Mouse (Mus musculus) lung, postnatal 25 days (tissue): ENCODE measurements at regions not wholly inside any gene's neighbourhood (a gene's known extent, or its start where the extent isn't known, plus 50 kb on each side); places are given as distances from the start of the nearest gene placed in this dataset.

Source experiments
- DNase-seq: peaks from one replicate; pipeline ENCODE4 v3.0.0; 2022; ENCODE audit warnings: low spot score

DNA sequence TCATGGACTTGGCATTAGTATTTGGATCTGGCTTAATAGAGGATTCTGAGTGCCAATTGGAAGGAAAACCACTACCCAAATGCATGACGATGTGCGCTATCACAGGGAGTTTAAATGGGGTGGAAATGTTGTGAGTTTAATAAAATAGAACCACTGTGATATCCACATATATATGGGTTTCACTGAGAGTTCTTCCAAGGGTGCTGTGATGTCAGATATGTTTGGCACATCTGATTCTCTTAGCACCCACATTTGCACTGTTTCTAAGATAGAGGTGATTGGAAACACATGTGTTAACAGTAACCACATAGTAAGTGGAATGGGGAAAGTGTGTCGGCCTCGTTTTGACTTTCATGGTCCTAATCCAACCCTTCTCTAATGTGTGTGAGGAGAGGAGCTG, 189.7 kb upstream of the 1810046K07Rik start:
- DNase-seq = no peak

DNA sequence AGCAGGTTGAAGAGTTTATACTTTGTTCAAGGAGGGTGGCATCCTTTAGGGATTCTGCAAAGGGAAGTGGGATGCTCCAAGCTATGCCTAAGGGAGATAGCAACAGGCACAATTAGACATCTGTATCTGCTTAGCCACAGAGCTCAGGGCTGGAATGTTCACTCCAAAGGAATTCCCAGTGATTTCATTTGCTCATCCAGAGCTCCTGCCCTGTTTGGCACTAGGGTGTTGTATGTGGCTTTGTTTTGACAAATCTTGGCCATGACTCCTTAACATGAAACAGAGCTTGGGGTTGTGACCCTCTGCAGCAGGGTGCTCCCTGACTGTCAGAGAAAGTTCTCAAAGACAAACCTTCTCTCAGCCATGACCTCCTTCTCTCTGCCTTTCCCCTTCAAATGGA, 194.8 kb upstream of the 1810046K07Rik start:
- DNase-seq = no peak

DNA sequence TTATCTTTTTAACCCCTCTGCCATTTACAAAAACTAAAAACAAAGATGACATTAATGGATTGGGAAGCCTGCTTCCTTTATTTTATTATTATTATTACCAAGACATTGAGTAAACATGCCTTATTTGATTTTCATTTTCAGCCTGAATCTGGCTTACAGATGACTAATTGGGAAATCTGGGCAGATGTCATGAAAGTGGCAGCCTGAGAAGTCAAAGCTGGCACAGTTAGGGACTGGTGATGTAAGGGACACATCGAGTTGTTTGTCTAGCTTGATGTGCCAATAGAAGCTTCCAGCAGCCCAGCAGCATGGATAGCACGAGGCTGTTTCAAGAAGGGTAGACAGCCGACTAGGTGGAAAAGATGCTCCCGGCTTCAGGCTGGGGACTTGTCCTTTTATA, 197.2 kb upstream of the 1810046K07Rik start:
- peak; percentile 5 for DNase-seq

DNA sequence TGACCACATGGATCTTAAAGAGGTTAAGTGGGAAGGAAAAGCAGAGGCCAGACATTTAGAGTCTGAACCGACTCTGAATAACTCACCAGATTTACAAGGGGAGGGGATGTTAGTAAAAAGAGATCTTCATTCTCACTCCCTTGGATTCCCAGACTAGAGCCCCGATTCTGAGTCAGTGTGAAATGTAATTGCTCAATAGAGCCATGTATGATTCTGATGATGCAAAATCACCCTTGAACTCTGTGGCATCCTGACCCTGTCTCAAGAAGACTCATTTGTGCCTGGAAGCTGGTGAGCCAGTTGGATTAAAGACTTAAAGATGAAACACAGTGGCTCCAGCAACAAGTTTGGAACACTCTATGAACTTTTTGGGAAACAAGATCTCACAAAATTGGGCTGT, 210.2 kb upstream of the 1810046K07Rik start:
- no peak for DNase-seq

DNA sequence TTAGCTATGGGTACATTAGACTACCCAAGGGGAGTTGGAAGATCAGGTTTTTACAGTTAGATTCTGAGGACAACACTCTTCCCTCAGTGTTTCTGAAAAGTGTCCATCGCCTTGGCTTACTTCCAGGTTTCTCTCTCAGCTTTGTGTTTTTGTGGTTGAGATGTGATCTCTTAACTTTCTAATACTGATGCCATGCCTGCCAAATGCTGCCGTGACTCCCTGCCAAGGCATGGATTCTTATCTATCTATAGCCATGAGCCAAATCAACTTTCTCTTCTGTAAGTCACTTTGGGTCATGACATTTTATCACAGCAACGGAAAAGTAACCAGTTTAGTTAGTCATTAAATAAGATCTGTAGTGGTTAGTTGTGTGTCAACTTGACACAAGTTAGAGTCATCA, 213.2 kb upstream of the 1810046K07Rik start:
- no peak for DNase-seq

DNA sequence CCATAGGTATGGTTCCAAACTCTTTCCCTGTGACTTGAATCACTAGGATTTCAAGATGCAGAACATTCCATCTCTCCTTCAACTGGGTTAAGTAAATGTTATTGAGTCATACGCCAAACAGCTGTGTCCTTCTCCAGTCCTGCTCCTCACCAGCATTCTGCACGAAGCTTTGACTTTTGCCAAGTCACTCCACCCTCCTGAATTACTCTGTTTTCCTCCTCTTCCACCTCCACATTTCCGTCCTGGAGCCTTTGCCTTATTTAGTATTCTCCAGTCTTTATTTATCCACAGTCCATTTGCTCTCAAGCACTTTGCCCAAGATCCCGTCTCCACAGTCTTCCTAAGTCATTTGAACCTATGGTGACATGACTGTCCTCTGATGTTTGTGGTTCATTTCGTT, 193.1 kb upstream of the Arhgap20 start:
- no peak for DNase-seq

DNA sequence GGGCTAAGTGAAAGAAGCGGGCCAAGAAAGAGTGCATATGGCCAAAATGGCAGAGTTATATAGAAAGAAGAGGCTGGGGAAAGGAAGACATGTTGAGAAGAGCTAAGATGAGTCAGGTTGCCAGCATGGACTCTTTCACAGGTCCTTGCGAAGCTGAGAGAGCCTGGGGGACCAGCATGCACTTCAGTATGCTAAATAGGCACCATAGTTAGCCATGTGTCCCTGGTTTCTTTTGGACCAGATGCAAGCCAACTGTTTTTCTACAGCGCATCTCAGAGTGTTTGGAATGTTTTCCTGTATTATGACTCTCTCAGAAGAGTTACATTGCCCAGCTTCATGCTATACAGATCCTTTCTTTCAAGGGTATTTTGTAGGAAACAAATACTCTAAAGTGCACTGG, 183.5 kb upstream of the Arhgap20 start:
- no peak for DNase-seq

DNA sequence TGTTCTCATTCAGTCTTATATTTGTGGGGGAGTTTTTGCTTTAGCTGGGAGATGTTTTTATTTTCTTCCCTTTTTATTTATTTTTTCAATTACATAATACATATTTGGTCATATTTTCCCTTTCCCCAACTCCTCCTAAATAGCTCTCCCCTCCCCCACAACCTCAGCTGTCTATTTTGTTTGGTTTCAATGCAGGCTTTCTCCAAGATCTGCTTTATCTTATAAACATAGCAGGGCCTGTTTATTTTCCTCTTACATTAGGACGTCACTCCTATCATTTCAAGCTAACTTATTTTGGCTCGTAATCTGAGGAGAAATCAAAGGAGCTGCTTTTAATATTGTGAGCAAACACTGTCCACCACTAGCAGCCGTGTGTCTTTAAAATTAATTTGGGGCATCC, 171.4 kb upstream of the Arhgap20 start:
- DNase-seq = peak; percentile 31

DNA sequence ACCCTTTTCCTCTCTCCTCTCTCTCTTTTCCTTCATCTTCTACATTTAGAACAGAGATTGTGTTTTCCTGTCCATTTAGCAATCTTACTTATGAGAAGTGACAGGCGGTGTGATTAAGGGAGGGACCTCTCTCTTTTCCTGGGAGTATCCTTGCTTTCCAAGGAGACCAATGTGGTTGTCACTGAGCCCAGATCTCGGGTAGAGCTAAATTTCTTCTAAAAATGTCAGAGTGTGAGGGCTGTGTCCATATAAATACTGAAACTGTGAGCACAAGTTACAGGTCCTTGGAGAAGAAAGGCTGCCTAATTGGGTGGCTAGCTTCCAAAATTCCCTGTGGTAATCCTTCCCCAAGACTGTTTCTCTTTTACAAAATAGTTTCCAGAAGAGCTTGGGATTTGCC, 166.4 kb upstream of the Arhgap20 start:
- no peak for DNase-seq

DNA sequence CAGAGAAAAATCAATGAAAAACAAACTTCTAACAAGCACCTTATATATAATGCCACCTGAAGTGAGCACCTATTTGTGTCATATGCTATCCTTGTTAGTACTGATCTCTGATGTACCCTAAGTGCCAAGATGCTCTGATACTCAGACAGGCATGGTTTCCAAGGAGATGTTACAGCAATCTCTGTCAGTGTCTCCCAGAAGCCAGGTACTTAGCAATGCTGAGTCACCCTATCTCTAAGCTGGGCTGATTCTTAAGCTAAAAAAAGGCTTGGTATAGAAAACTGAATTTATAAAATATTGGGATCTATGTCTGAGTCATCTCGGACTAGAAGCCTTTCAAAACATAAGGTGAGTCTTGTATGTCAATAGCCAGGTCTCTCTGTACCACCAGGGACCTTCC, 157.0 kb upstream of the Arhgap20 start:
- DNase-seq = no peak

DNA sequence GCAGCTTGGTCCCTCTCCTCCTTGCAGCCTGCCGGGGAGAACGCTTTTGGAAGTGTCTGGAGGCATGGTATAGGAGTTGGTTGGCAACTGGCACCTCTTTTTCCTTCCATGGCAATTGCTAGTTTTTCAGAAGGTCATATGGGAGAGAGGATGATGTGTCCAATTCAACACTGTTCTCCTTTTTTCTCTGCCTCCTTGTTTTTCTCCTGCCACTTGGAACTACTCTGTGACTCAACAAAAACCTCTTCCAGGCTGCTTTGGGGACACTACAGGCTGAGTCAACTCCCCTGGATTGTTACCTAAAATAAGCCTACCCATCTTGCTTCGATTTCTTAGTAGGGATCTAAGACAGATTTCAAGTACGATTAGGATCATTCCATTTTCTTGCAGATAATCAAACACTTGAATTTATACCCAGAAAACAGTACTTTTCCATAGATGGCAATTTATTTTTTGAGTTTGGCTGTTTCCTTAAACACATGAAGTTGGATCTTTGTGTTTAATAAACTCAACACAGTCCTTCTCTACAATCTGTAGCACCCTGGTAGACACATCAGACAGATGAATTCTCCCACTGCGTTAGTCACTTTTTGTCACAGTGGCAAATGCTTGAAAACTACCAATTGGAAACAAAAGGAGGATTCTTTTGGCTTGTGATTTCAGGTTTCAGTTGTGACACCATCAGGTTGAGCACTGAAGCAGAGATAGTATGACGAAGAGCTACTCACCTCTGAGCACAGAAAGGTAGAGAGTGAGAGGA, 156.3 kb upstream of the Arhgap20 start:
- DNase-seq = no peak

DNA sequence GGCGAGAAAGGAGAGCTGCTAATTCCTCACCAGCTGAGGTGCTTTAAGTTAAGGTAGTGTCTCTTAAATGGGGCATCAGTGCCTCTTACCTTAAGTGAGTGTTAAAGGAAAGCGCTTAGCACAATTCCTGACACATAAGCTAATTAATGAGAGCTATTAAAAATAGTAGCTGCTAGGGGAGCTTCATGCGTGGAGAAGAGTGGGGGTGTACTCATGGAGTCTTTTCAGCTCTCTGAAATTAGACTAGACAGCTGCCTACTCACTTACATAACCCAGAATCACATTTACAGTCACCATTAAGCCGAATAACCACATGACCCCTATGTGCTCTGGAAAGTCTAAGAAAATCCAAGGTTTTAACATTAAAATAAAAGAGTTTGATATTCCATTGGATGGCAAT, 139.0 kb upstream of the Arhgap20 start:
- no peak for DNase-seq

DNA sequence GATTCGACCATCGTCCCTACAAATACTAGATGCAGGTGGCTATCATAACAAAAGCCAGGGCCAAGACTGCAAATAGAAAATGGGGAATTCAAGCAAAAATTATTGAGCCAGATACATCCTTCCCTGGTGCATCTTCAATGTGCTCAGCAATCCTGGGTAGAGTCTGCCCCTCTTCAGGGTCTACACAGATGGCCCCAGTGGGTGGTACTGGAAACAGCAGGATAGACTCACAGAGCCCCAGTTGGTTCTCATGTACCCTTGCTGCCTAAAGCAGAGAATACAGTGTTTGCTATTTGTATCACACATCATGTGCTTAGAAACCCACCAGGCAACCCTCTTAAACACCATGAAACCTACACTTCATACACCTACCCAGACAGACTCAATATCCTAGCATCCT, 129.0 kb upstream of the Arhgap20 start:
- no peak for DNase-seq

DNA sequence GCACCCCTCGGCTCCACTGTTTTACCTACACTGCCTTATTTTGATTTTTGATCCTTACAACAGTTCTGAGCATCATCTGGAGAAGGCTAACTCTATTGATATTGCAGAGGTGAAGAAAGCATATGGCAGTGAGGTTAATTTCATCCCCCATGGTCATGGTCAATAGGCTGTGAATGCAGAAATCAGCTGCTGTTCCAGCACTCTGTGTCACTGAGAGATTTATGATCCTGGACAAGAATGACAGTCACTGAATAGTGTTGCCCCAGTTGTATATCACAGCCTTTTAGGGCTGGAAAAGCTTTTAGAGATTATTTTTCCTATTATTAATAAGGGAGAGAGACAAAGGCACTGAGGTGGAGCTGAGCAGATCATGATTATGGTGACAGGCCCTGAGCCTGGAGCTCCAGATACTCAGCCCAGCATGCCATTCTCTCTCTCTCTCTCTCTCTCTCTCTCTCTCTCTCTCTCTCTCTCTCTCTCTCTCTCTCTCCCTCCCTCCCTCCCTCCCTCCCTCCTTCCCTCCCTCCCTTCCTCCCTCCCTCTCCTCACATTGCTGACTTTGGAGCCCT, 128.5 kb upstream of the Arhgap20 start:
- no peak for DNase-seq

DNA sequence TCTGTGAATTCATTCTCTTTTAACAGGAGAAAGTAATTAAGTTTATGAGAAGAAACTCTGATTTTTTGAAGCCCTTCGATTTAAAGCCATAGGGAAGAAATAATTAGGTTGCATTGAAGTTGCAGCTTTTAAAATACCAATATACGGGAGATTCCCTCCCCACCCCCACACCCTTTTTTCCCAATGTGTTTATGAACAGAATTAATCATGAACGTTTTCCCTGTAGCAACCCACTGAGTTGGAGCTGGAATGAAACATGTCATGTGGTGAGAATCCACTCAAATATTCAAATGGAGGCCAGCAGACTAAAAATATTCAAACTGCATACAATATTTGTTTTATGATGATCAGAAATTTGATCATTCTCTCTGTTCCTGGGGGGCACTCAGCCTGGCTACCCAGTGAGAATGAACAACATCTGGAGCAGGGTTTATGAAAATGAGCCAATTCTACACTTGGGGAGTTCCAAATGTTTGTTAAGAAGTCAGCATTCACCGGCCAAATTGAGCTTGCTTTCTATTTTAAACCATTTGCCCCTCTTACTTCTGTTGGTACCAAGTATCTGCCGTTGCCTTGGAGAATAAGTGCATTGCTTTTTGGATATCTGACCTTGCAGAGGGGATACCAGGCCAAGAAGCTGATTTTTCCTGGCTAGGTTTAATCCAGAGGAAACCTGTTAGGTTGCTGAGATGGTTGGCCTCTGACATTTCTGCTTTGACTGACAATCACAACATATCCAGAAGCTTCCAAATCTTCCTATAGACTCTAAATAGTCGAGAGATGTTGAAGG, 127.8 kb upstream of the Arhgap20 start:
- DNase-seq = no peak

DNA sequence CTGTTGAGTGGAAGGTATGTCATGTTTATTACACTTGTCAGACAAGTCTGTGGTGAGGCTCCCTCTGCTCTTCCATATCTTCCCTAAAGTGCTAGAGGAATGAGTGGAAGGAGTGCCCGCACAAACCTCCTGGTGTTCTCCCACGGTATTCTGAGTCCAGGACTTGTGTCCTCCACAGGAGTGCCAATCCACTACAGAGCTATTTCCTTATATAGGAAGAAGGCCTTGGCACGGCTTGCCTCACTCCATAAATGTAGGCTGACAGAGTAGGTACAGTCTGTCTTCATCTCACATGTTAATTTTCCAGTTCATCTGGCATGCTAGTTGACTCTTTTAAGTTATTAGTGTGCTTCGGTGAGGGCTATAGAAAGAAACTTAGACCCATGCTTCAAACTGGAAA, 123.4 kb upstream of the Arhgap20 start:
- DNase-seq = no peak

DNA sequence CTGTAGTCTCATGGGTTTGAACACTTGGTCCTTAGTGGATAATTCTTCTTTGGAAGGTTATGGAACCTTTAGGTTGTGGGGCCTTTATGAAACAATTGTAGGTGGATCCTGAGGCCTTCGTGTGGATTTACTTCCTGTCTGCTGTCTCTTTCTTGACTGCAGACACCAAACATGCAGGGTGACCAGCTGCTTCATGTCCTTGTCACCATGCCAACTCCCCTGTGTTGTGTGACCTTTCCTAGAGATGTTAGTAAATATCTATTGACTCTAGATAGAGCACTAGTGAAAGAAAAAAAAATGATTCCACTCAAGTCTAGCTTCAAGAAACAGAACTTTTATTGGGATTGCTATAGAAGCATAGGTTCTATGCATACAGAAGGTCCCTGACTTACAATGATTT, 119.7 kb upstream of the Arhgap20 start:
- DNase-seq = no peak

DNA sequence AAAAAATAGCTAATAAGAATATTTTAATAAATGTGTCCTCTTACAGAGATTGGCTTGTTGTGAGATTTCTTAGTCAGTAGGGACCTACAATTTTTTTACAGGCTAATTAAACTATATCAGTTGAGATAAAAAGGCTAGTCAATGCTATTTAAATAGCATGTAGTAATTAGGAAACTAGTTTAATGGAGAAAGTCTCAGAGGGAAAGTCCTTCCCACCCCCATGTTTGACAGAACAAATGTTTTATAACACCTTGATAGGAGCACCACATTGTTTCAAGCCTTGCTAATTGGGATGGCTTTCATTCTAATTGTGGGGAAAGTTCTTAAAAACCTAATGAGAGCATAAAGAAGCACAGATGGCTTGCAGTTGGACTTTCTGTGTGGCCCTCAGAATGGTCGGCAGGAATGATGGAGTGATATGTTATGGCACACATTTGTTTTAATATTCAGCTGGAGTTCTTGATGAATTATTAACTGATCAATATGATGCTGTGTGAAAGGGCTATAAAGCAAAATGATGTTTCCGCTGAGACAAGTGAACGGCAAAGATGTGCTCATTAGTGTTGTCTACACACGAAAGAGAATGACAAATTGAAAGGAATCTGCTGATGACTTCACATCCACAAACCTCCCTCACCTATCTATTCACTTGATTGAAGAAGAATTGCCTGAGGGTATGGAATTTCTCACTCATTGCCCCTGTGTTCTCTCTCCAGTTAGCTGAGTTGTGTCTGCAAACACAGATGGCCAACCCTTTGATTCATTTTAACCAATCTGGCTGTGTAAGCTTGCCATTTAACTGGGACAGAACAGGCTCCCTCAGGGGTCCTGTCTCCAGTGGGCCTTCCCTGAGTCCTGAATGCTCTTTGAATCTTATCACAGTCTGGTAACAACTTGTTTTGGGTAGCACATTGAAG, 111.5 kb upstream of the Arhgap20 start:
- DNase-seq = no peak

DNA sequence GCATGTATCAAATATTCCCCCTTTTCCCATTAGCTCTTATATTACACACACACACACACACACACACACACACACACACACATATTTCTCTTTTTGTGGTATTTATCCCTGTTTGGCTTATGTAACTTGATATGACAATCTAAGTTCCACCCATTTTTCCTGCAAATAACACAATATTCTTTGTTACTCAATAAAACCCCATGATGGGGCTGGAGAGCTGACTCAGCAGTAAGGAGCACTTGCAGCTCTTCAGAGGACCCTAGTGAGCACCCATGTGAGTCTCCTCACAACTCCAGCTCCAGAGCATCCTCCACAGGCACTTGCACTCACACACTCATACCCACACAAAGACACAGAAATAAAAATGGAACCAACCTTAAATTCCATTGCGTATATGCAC, 110.5 kb upstream of the Arhgap20 start:
- DNase-seq = no peak

DNA sequence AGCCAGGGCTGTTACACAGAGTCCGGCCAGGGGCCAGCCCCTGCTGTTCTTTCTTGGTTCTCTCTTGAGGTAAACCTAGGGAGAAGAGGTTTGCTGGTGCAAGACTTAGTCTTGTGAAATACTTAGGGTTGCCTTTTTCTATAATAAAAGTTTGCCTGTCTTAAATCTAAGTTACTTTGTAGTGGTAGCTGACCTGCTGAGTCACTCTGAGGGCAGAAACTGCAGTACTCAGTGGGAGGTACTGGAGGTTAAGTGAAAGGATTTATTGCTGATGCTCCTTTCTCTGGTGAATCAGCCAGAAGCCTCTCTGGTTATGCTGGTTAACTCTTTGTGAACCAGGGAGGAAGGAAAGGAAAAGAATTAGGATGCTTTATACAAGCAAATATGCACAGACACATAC, 107.3 kb upstream of the Arhgap20 start:
- no peak for DNase-seq

DNA sequence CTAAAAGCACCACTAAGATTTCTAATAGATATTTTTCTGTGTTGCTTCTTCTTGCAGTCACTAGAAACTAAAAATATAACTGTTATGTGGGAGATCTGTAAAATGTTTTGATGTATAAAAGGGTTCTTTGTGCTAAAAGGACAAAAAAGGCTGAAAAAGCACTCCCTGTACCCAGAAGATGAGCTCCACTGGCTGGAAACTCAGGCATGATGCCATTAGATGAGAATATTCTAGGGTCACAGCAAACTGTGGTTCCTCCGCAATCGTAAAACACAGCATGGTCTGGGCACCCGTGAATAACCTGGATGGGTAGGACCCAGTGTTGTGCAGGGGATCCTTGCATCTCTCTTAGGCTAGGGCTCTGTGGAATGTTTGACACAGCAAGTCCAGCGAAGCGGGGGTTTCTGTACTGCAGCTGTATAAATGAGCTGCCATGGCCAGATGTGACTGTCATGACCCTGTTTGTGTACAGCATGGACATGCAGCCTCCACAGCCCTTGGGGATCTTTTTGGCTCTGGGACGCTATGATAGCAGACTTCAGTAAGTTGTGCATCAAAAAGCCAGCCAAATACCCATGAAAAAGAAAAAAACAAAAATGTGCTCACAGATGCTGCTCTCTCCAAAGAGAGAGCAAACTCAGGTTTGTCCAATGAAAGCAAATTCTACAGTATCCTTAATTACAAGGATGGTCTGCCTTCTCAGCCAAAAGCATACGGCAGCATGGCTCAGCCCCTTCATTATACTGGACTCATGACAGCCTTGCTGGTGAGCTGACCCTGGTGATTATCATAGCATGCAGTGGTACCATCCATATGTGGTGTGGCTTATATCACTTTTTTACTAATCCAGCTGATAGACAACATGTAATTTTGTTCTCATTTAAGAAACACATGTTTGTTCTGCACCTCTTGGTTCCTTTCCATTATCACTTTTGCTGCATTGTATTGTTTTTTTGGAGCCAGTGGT, 103.9 kb upstream of the Arhgap20 start:
- no peak for DNase-seq
